Mouse (Mus musculus) testis, adult 2 months (tissue): ENCODE results near the gene Gsdma. TPM values are rescaled to one million over a fixed set of nuclear protein-coding genes. Genes with fewer than 3 reads are reported as not detected.

Source experiments
- H3K27ac ChIP-seq: fragments of 200-500 bp; 2 replicates; pipeline ENCODE4 v1.5.1; 2012; ENCODE audit warnings: low read depth, low read length; ENCODE audit not compliant: control insufficient read depth, insufficient read depth
- H3K27me3 ChIP-seq: fragments of 200-500 bp; 2 replicates; pipeline ENCODE4 v1.6.1; 2012; ENCODE audit warnings: mild to moderate bottlenecking, low read length, moderate library complexity; ENCODE audit not compliant: control insufficient read depth, insufficient read depth
- H3K36me3 ChIP-seq: fragments of 200-500 bp; 2 replicates; pipeline ENCODE4 v1.6.1; 2012; ENCODE audit warnings: mild to moderate bottlenecking, low read length; ENCODE audit not compliant: control insufficient read depth, insufficient read depth
- H3K4me1 ChIP-seq: fragments of 200-500 bp; 2 replicates; pipeline ENCODE4 v1.6.1; 2012; ENCODE audit warnings: low read length; ENCODE audit not compliant: control insufficient read depth, insufficient read depth
- H3K4me3 ChIP-seq: fragments of 200-500 bp; 2 replicates; pipeline ENCODE4 v1.5.1; 2012; ENCODE audit warnings: low read depth, mild to moderate bottlenecking, low read length, moderate library complexity, mixed read lengths; ENCODE audit not compliant: control insufficient read depth
- CTCF ChIP-seq: fragments of 200-500 bp; IDR thresholded peaks from 2 replicates; pipeline ENCODE4 v1.5.1; 2012; ENCODE audit warnings: low read depth, mild to moderate bottlenecking, inconsistent platforms, low read length, moderate library complexity; ENCODE audit not compliant: control insufficient read depth, insufficient read depth, insufficient replicate concordance
- POLR2A ChIP-seq: fragments of 200-500 bp; IDR thresholded peaks from 2 replicates; pipeline ENCODE4 v1.6.1; 2012; ENCODE audit warnings: low read depth, mild to moderate bottlenecking, inconsistent platforms, low read length, moderate library complexity; ENCODE audit not compliant: control insufficient read depth
- polyA plus RNA-seq: library from polyadenylated mRNA; depleted of rRNA; stranded (reverse); fragments of >200 nt; gene quantifications from 2 replicates; pipeline ENCODE4 v1.2.3, GENCODE M21; 2012

Gene Gsdma
- polyA plus RNA-seq, 1 experiment = 6.7 TPM

DNA sequence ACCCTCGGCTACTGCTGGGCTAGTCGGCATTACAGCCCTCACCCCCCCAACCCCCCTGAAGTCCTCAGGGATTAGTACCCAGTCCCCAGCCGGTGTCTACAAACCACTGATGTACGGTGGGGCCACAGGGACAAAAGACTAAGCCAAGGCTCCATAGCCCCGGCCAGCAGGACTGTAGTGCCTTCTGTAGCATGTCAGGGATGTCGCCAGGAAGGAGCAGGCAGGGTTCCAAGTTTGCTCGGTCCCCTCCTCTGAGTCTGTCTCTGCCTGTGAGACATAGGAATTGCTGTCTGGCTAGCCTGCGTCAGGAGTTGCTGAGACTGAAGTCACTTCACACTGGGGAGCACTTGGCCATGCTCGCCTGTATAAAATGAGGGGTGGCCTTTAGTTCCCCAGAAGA is 30.1 kb downstream of the Gsdma start:
- peaks cover 2% of the 10 kb centered on the region; the same call in 1 of the 2 replicates for H3K36me3 ChIP-seq
- TF ChIP-seq POLR2A = no peak
- TF ChIP-seq CTCF = no peak

DNA sequence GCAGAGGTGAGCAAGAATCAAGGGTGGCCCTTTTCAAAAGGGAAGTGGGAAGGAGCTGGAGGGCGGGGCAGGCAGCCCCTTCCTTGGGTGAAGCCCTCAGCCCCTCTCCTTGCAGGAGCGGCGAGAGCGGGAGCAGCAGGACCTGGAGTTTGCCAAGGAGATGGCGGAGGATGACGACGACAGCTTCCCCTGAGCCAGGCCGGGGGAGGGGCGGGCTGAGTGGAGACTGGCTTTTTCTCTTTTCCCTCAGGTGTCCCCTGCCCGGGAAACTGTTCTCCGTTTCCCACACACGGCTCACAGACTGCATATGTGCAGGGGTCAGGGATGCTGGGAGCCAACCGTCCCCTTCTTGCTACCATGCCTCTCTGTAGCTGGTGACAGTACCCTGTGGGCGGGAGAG is 31.3 kb downstream of the Gsdma start:
- H3K36me3 ChIP-seq = peaks cover 2% of the 10 kb centered on the region; the same call in 1 of the 2 replicates
- H3K27me3 ChIP-seq = no peaks in the 10 kb centered on the region
- H3K4me1 ChIP-seq = no peaks in the 10 kb centered on the region
- H3K27ac ChIP-seq = no peak overlapping the region
- no peak for TF ChIP-seq POLR2A
- TF ChIP-seq CTCF = no peak
- H3K4me3 ChIP-seq = no peak overlapping the region

More for the DNA sequence above, 30.1 kb downstream of the Gsdma start:
- Histone ChIP-seq H3K4me1 (no peaks in the 10 kb centered on the region), H3K27ac (no peak overlapping the region), H3K4me3 (no peak overlapping the region), H3K27me3 (no peaks in the 10 kb centered on the region)

DNA sequence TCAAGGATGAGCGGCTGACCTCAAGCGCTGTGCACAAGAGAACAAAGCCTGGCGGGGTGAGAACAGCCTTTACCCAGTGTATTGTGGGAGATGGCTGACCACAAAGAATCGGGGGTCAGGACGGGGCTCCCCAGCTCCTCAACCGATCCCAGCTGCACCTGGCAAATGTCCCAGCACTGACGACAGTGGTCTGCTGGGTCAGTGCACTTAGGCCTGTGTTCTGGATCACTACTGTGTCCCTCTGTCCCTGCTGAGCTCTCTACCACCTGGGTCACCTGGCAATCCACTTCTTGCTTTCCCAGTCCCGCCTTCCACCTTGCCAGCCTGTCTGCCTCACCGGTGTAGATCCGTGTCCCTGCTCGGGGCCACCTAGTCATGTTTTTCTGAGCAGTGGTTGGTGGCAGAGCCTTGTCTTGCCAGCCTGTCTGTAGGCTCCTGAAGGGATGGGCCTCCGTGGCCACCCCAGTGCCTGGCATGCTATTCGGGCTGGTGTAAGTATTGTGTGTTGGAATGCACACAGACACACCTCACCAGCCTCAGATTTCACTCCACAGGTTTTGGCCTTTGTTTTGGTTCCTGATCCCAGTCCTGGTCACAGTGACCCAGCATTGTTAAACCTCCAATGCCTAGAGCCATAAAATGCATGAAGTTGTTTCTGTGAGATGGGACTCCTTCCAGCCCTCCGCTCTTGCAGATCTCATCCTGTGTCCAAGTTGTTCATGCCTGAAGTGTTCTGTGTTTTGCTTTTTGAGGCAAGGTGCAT is 32.5 kb downstream of the Gsdma start:
- Histone ChIP-seq H3K27me3 (no peaks in the 10 kb centered on the region), H3K36me3 (no peaks in the 10 kb centered on the region; the same call in 1 of the 2 replicates), H3K4me3 (no peak overlapping the region), H3K4me1 (no peaks in the 10 kb centered on the region), H3K27ac (no peak overlapping the region)
- TF ChIP-seq POLR2A (no peak), CTCF (no peak)

DNA sequence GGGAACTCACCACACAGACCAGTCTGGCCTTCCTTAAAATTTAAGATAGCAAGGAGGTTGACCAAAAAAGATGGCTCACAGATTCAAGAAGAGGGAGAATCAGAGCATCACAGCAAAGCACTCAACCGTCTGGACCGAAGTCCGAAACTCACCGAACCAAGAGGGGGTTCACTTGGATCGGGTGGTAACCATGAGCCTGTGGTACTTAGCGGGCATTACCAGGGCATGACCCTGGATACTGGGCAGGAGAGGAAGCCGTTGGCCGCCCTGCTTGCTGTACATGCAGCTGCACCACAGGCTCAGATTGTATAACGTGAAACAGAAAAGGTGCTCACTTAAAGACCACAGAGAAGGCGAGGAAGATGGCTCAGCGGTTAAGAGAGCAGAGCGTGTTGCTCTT is 33.1 kb downstream of the Gsdma start:
- no peak overlapping the region for H3K27ac ChIP-seq
- H3K4me3 ChIP-seq = no peak overlapping the region
- H3K36me3 ChIP-seq = no peaks in the 10 kb centered on the region
- no peaks in the 10 kb centered on the region for H3K27me3 ChIP-seq
- no peaks in the 10 kb centered on the region for H3K4me1 ChIP-seq
- TF ChIP-seq CTCF (no peak), POLR2A (no peak)

DNA sequence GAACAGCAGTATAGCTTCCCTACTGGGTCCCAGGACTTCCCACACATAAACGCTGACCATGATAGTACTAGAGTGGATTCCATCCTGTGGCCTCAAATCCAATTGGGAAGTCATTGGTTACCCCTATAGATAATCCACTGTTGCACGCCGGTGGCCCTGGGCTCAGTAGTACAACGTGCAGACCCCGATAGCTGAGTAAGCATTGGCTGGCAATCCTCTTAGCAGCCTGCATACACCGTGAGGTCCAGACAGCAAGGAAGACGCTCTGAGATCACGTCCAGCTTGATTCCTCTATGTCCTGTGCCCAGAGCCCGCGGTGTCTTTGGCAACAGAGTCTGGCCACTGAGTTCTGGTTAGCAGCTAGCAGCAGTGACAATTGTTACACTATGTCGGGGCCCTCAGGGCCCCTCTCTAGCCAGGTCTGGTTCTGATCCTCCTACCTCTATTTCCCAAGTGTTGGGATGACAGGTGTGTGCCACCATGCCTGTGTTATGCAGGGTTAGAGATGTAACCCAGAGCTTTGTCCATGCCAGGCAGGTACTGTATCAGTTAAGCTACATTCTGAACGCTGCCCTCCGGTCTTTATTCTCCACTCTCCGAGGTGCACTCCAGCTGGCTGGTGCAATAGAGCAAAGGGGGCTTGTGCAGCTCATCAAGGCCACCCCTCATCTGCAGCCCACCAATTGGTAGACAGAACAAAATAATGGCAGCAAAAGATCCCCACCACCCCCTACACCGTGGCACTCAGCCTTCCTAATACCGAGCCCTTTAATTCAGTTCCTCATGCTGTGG is 34.9 kb downstream of the Gsdma start:
- TF ChIP-seq POLR2A = no peak
- TF ChIP-seq CTCF = no peak
- H3K27ac ChIP-seq = no peak overlapping the region
- H3K4me3 ChIP-seq = no peak overlapping the region
- no peaks in the 10 kb centered on the region for H3K36me3 ChIP-seq
- H3K4me1 ChIP-seq = no peaks in the 10 kb centered on the region
- H3K27me3 ChIP-seq = no peaks in the 10 kb centered on the region

DNA sequence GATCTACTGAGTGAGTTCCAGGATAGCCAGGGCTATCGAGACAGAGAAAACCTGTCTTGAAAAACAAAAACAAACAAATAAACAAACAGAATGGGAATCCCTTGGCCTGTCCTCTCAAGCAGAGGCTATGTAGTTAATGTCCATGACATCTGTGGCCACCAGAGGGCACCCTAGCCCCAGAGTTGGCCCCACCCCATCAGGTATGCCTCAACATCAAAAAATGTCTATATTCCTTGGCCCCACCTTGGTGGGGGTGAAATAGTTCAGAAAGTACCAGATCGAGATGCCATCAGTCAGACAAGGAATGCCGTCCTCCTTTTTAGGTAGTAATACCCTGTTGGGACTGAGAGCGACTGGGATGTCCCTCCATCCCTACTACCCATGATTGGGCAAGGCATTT is 35.8 kb downstream of the Gsdma start:
- TF ChIP-seq POLR2A (no peak), CTCF (peak; percentile 82; the same call in 1 of the 2 replicates)
- Histone ChIP-seq H3K27ac (no peak overlapping the region), H3K27me3 (no peaks in the 10 kb centered on the region), H3K4me3 (no peak overlapping the region), H3K36me3 (no peaks in the 10 kb centered on the region; the same call in 1 of the 2 replicates), H3K4me1 (no peaks in the 10 kb centered on the region)

DNA sequence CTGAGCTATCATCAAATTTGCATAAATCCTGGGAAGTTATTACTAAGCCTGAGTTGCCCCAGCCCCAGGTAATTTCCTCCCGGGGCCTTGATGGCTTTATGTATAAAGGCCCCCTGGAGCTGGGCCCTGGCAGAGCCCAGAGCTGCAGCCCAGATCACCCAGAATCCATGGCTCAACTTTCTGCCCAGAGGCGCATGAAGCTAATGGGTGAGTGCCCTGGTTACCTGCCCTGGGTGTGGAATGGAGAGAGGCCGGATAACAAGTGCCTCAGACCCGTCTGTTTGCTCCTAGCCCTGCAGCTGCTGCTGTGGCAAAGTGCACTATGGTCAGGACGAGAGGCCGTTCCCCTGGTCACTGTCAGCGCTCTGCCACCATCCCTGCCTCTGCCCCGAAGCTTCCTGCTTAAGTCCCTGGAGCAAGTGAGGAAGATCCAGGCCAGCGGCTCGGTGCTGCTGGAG is 37.1 kb downstream of the Gsdma start, which contains the start of gene Csf3:
Csf3 (plus strand) TSS at position 51 of the 458 bp plus-strand sequence.
- Histone ChIP-seq H3K27ac (no peak within 1 kb of the TSS), H3K36me3 (no peaks in the 10 kb centered on the region; the same call in 1 of the 2 replicates), H3K4me1 (no peaks in the 10 kb centered on the region), H3K4me3 (no peak within 1 kb of the TSS), H3K27me3 (no peaks in the 10 kb centered on the region)
- TF ChIP-seq POLR2A (no peak), CTCF (no peak)
